Mouse (Mus musculus) forebrain, embryonic 11.5 days (tissue): ENCODE results near the gene Enox1. TPM values are rescaled to one million over a fixed set of nuclear protein-coding genes. Genes with fewer than 3 reads are reported as not detected.

ENCODE experiments used
- ATAC-seq: fragments of 200-750 bp; cut with Nextera tagmentation; replicated peaks from 2 replicates; pipeline ENCODE4 v1.8.0; 2017; ENCODE audit warnings: moderate TSS enrichment; ENCODE audit not compliant: low FRiP score
- DNase-seq: peaks from one replicate; pipeline ENCODE4 v3.0.0-alpha.2; 2017; ENCODE audit warnings: low spot score
- H3K27ac ChIP-seq: fragments of 300-500 bp; sonication (generic); 2 replicates; pipeline ENCODE4 v1.5.1; 2014; ENCODE audit warnings: low read depth, low read length
- H3K27me3 ChIP-seq: fragments of 300-500 bp; sonication (generic); 2 replicates; pipeline ENCODE4 v1.6.1; 2014; ENCODE audit warnings: mild to moderate bottlenecking, low read length, mixed read lengths; ENCODE audit not compliant: control insufficient read depth, insufficient read depth
- H3K36me3 ChIP-seq: fragments of 300-500 bp; sonication (generic); 2 replicates; pipeline ENCODE4 v1.6.1; 2014; ENCODE audit warnings: mild to moderate bottlenecking, low read length, moderate library complexity, mixed read lengths; ENCODE audit not compliant: control insufficient read depth, insufficient read depth
- H3K4me1 ChIP-seq: fragments of 300-500 bp; sonication (generic); replicated peaks from 2 replicates; pipeline ENCODE4 v1.6.1; 2014; ENCODE audit warnings: low read length, mixed read lengths; ENCODE audit not compliant: control insufficient read depth, insufficient read depth
- H3K4me2 ChIP-seq: fragments of 300-500 bp; sonication (generic); 2 replicates; pipeline ENCODE4 v1.6.1; 2014; ENCODE audit warnings: low read depth, mild to moderate bottlenecking, low read length, moderate library complexity, mixed read lengths; ENCODE audit not compliant: severe bottlenecking
- H3K4me3 ChIP-seq: fragments of 300-500 bp; sonication (generic); 2 replicates; pipeline ENCODE4 v1.5.1; 2014; ENCODE audit warnings: low read depth, low read length
- H3K9ac ChIP-seq: fragments of 300-500 bp; sonication (generic); 2 replicates; pipeline ENCODE4 v1.6.1; 2014; ENCODE audit warnings: low read length
- H3K9me3 ChIP-seq: fragments of 300-500 bp; sonication (generic); 2 replicates; pipeline ENCODE4 v1.6.1; 2016; ENCODE audit warnings: low read length, mixed read lengths; ENCODE audit not compliant: control insufficient read depth
- WGBS: fragments of 180-500 bp; shearing (Covaris S2); extraction: QIAGEN DNeasy Blood & Tissue Kit; methylation state at CpG from one replicate; pipeline ENCODE4 v1.1.7; 2014; 5-methylcytosine and 5-hydroxymethylcytosine counted together
- polyA plus RNA-seq: library from polyadenylated mRNA; unstranded; fragments of >200 nt; fragmentation: Nextera tagmentation; extraction: Ambion mirVana; gene quantifications from 2 replicates; pipeline ENCODE4 v1.2.1, GENCODE M21; 2014

The Enox1 gene
- polyA plus RNA-seq, 1 experiment from 2014 or later = 22.6 TPM

DNA sequence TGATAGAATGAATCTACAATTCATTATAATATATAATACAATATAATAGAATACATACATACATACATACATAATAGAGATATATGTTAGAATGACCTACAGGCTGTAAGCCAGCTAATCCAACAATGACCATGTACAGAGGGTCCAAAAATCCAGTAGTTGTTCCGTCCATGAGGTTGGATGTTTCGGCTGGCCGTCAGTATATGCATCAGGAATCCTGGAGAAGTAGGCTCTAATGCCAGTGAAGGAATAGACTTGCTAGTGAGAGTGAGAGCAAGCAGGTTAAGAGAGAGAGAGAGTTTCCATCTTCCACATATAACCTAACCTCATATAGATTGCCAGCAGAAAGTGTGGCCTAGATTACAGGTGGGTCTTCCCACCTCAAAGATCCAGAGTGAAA, 402.3 kb downstream of the Enox1 start:
- H3K27ac ChIP-seq = no peak overlapping the region
- H3K4me1 ChIP-seq = no peaks in the 10 kb centered on the region; the same call in 1 of the 2 replicates
- no peaks in the 10 kb centered on the region for H3K9me3 ChIP-seq
- no peaks in the 10 kb centered on the region for H3K36me3 ChIP-seq
- no peak overlapping the region for H3K9ac ChIP-seq
- 95% methylated on average over 3 of the region's 3 CpGs for WGBS
- ATAC-seq (no peak), DNase-seq (no peak)
- H3K27me3 ChIP-seq = no peaks in the 10 kb centered on the region
- no peak overlapping the region for H3K4me2 ChIP-seq
- H3K4me3 ChIP-seq = no peak overlapping the region

- no peaks in the 10 kb centered on the region for H3K27me3 ChIP-seq
- no peaks in the 10 kb centered on the region for H3K9me3 ChIP-seq
- no peak for ATAC-seq
- H3K36me3 ChIP-seq = no peaks in the 10 kb centered on the region
- H3K4me2 ChIP-seq = no peak overlapping the region
- DNase-seq = no peak
- WGBS = 73% methylated on average over 5 of the region's 5 CpGs
- no peak overlapping the region for H3K27ac ChIP-seq
- no peak overlapping the region for H3K9ac ChIP-seq
- peaks cover 2% of the 10 kb centered on the region; the same call in 1 of the 2 replicates for H3K4me1 ChIP-seq
- no peak overlapping the region for H3K4me3 ChIP-seq
Observed at GRCm38 (mm10) chr14:77559792-77560191, 403.2 kb downstream of the Enox1 start.

GRCm38 (mm10) chr14:77561808-77562583, 405.4 kb downstream of the Enox1 start:
- H3K27ac ChIP-seq = no peak overlapping the region
- H3K36me3 ChIP-seq = no peaks in the 10 kb centered on the region
- H3K9me3 ChIP-seq = no peaks in the 10 kb centered on the region
- DNase-seq (no peak), ATAC-seq (no peak)
- H3K4me2 ChIP-seq = no peak overlapping the region
- WGBS = 82% methylated on average over 6 of the region's 6 CpGs
- no peaks in the 10 kb centered on the region for H3K27me3 ChIP-seq
- no peak overlapping the region for H3K9ac ChIP-seq
- H3K4me3 ChIP-seq = no peak overlapping the region
- peaks cover 2% of the 10 kb centered on the region; the same call in 1 of the 2 replicates for H3K4me1 ChIP-seq

- H3K4me3 ChIP-seq = no peak overlapping the region
- ATAC-seq = peak; percentile 79
- 51% methylated on average over 5 of the region's 5 CpGs for WGBS
- H3K9me3 ChIP-seq = no peaks in the 10 kb centered on the region; the same call in 1 of the 2 replicates
- no peak overlapping the region for H3K9ac ChIP-seq
- no peak overlapping the region for H3K27ac ChIP-seq
- peak; percentile 67 for DNase-seq
- no peak overlapping the region for H3K4me2 ChIP-seq
- no peaks in the 10 kb centered on the region for H3K36me3 ChIP-seq
- no peaks in the 10 kb centered on the region for H3K27me3 ChIP-seq
- peaks cover 2% of the 10 kb centered on the region; the same call in 1 of the 2 replicates for H3K4me1 ChIP-seq
Observed at GRCm38 (mm10) chr14:77563922-77564321, 407.4 kb downstream of the Enox1 start.

DNA sequence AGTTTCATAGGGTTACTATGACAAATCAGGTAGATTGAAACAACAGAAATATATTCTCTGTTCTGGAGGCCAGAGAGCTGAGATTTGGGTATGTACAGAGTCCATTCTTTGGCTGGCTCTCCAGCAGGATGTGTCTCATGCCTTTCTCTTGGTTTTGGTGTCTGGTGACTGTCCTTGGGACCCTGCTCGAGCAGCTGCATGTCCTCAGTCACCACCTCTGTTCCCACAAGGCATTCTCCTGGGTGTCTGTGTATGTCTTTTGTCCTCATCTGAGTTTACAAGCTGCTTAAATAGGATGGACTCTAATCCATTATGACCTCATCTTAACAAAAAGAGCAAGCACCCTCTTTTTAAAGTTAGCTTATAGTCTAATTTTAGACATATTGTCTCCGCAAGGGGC, 410.6 kb downstream of the Enox1 start:
- no peaks in the 10 kb centered on the region for H3K36me3 ChIP-seq
- 83% methylated on average over 2 of the region's 2 CpGs for WGBS
- no peak overlapping the region for H3K9ac ChIP-seq
- no peaks in the 10 kb centered on the region for H3K27me3 ChIP-seq
- ATAC-seq (no peak), DNase-seq (no peak)
- no peak overlapping the region for H3K27ac ChIP-seq
- no peak overlapping the region for H3K4me3 ChIP-seq
- peaks cover 2% of the 10 kb centered on the region; the same call in 1 of the 2 replicates for H3K4me1 ChIP-seq
- H3K9me3 ChIP-seq = no peaks in the 10 kb centered on the region; the same call in 1 of the 2 replicates
- H3K4me2 ChIP-seq = no peak overlapping the region

GRCm38 (mm10) chr14:77574436-77574835, 417.9 kb downstream of the Enox1 start:
- Histone ChIP-seq H3K27me3 (no peaks in the 10 kb centered on the region), H3K4me3 (no peak overlapping the region), H3K4me1 (0 out of 2 replicates have a peak, but pooled peaks cover 2% of the 10 kb centered on the region), H3K36me3 (no peaks in the 10 kb centered on the region), H3K9me3 (no peaks in the 10 kb centered on the region), H3K9ac (no peak overlapping the region), H3K27ac (no peak overlapping the region), H3K4me2 (no peak overlapping the region)
- ATAC-seq (no peak), DNase-seq (no peak)
- WGBS = 32% methylated on average over 3 of the region's 3 CpGs

- Histone ChIP-seq H3K27me3 (no peaks in the 10 kb centered on the region), H3K4me1 (peaks cover 6% of the 10 kb centered on the region; the same call in 1 of the 2 replicates), H3K36me3 (no peaks in the 10 kb centered on the region), H3K9me3 (no peaks in the 10 kb centered on the region), H3K27ac (no peak overlapping the region), H3K4me2 (no peak overlapping the region), H3K4me3 (no peak overlapping the region), H3K9ac (no peak overlapping the region)
- WGBS = 89% methylated on average over 5 of the region's 5 CpGs
- ATAC-seq (no peak), DNase-seq (no peak)
Observed at GRCm38 (mm10) chr14:77576411-77576810, 419.8 kb downstream of the Enox1 start.

- ATAC-seq (no peak), DNase-seq (no peak)
- Histone ChIP-seq H3K27me3 (no peaks in the 10 kb centered on the region), H3K27ac (no peak overlapping the region), H3K9ac (no peak overlapping the region), H3K9me3 (no peaks in the 10 kb centered on the region), H3K36me3 (no peaks in the 10 kb centered on the region), H3K4me1 (peaks cover 10% of the 10 kb centered on the region; the same call in 1 of the 2 replicates), H3K4me2 (no peak overlapping the region), H3K4me3 (no peak overlapping the region)
- WGBS = 92% methylated on average over 18 of the region's 18 CpGs
Observed at GRCm38 (mm10) chr14:77577481-77578251, 421.1 kb downstream of the Enox1 start.
